Mouse (Mus musculus): ENCODE results near the gene Enpp6. TPM values are rescaled to one million over a fixed set of nuclear protein-coding genes. Genes with fewer than 3 reads are reported as not detected.

Gene Enpp6
- total RNA-seq (2021) = 1 to 10 TPM; 1.8 to 2.5 TPM

- intact Hi-C loops (cut with DNase I) = no loop called here
- DNase-seq = no peak
Observed at GRCm38 (mm10) chr8:46986386-46987140, at the start of gene Enpp6. Enpp6 (plus strand) TSS chr8:46986887.

DNA sequence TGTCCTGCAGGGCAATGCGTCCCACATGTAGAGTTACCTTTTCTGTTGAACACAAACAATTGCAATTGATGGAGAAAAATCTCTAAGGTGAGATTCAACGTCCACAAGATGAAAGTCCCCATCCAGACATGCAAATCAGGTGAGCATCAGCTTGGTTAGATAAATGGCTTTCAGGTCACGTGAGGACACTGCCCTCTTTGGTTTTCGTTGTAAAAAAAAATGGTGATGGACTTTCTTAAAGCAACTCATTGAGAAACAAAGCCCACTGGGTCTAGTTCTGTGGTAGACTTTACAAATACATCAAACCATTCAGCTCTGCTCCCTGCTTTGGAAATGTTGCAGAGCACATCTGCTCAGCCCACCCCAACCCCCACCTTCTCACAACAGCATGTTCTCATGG, 48.5 kb upstream of the Enpp6 start:
- intact Hi-C loops (cut with DNase I) = no loop called here
- no peak for DNase-seq

DNA sequence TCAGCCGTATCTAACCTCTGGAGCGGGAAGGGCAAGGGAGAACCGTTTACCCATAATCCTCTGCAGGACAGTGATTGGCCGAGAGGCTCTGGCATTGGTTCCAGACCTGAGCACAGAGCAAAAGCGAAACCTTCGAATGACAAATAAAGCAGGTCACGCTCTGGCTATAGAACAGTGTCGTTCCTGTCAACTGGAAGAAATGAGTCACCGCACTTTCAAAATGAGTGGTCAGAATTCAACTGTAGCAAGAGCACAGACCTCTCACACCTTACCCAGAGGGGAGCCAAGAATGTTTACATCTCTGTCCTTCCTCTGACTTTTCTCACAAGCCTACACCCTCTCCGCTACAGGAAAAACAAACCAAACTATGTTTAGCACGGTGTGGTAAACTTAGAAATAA, 45.4 kb upstream of the Enpp6 start:
- DNase-seq = no peak
- intact Hi-C loops (cut with DNase I) = no loop called here

DNA sequence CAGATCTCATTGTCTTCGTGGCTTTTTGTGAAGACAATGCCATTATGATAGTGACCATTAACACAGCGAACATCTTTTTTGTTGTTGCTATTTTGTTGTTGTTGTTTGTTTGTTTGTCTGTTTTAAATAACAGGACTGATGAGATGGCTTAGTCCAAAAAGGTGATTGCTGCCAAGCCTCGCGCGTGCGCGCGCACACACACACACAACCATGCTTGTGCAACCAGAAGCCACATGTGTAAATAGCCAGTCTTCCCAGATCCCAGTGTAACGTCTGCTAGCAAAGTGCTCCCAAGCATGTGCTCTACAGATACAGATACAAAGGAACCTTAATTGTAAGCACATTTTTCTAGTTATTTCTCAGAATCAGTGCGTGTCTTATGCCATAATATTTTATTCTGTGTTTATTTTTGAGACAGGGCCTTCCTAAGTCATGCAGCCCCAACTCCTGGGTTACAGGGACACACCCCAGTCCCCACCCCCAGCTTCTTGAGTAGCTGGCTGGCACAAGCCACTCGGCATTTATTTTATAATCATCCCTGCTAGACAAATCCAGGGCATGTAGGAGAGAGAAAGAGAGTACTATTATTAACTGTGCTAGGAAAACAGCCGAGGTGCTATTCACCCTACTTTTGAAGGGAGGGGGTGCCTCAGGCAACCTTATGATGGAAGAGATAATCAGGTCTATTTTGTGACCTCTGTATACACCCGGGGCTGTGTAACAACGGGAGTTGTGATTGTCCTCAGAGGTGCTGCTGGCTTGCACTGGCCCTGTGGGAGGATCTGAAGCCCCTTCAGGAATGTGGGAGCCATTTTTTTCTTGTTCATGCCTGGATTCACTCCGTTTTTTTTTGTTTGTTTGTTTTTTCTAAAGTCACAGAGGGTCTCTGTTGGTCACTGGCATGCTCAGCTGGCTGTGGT, 44.7 kb upstream of the Enpp6 start:
- intact Hi-C loops (cut with DNase I) = no loop called here
- DNase-seq = no peak

DNA sequence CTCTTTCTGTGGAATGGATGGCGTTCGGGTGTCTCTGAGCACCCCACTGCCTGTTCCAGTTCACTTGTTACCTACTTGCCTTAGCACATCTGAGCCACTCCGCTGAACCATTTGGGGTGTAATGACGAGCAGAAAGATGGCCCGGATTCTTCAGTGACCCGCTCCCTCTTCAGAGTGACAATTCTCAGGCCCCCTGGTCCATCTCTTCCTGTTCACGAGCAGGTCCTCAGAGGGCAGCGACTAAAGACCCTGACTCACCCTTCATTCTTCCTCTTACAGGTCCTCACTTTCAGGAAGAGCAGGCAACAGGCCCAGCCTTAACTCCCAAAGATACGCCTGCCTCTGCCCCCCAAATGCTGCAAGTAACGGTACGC, 44.0 kb upstream of the Enpp6 start:
- intact Hi-C loops (cut with DNase I) = no loop called here
- DNase-seq = no peak

DNA sequence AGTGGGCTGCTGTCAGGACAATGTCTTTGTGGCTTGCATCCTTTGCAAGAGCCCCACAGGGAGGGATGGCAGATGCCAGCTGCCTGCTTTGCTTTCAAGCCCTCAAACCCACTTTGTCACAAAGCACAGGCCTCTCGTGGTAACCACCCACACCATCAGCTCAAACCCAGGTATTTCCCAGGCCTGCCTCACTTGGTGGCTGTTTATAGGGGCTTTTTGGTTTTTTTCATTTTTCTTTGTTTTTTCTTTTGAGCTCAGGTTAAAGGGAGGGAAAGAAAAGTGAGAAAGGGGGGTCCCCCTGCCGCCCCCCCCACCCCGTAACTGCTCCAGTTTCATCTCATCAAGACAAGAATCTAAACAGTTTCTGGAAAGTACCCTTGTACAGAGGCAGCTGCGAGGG, 43.4 kb upstream of the Enpp6 start:
- intact Hi-C loops (cut with DNase I) = no loop called here
- no peak for DNase-seq

DNA sequence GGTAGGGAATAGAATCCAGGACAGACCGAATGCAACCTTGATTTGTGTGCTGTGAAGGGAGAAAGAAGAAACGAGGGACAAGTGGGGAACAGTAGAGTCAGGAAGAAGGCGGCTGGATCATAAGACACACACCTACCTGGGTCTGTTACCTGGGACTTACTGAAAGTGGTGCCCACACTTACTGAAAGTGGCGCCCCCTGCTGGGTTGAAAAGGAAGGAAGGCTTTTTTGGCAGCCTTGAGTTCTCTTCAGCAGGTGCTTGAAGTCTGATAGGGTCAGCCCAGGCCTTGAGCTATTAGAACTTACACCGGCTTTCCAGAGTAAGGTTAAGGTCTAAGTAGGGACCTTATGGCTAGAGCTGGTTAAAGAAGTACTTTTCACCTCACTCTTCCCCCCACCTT, 40.5 kb upstream of the Enpp6 start:
- intact Hi-C loops (cut with DNase I) = no loop called here
- no peak for DNase-seq

DNA sequence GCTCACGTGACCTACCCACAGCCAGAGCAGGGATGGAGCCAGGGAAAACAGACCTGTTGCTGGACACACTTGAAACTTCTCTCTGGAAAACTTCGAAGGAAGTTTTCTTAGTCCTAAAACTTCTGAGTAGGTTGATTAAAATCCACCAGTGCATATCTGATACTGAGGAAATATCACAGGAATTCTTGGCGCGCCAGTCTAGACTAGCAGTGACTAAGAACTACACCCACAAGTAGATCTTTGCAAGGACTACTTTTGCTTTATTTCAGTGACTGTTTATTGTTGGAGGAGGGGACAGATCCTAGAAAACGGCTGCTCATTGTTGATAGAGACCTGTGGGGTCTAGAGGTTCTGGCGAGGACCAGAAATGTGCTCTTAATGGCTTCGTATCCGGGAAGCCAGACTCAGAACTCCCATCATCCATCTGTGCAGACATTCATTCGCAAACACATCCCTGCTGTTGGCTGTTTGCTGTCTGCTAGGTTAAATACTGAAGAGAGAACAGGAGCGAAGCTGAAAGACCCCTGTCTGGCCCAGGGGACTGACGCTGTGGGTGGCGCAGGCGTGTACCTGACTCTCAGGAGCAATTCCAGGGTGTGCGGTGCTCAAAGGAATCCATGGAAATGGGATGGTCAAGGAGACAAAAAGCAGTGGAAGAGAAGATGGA, 38.5 kb upstream of the Enpp6 start:
- DNase-seq = no peak
- intact Hi-C loops (cut with DNase I) = no loop called here

GRCm38 (mm10) chr8:46953472-46953871, 33.2 kb upstream of the Enpp6 start:
- peak; percentile 78 for DNase-seq
- intact Hi-C loops (cut with DNase I) = loop anchor here (5.0 kb wide), 2 partner anchors 281 to 711 kb away; no protein-coding TSS in a partner anchor

- intact Hi-C loops (cut with DNase I) = no loop called here
- no peak for DNase-seq
Observed at GRCm38 (mm10) chr8:46962630-46963427, 23.9 kb upstream of the Enpp6 start.

- intact Hi-C loops (cut with DNase I) = no loop called here
- no peak for DNase-seq
Observed at GRCm38 (mm10) chr8:46963619-46964145, 23.0 kb upstream of the Enpp6 start.

- intact Hi-C loops (cut with DNase I) = no loop called here
- no peak for DNase-seq
Observed at GRCm38 (mm10) chr8:46965812-46966211, 20.9 kb upstream of the Enpp6 start.

DNA sequence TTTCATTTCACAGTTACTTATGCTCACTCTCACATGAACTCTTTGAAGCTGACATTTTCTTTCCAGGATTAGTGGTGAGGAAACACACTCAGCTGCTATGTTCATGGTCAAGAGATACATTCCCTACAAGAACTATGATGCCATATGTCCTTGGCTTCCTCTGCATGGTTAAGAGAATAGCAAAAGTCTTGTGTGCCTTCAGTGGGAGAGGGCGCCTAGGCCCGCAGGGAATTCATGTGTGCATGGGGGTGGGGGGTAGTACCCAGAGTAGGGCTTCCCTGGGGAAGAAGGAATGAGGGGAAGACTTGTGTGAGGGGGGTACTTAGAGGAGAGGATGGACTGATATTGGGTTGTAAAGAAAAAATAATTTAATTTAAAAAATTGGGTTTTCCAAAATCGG, 18.0 kb upstream of the Enpp6 start:
- intact Hi-C loops (cut with DNase I) = no loop called here
- no peak for DNase-seq

DNA sequence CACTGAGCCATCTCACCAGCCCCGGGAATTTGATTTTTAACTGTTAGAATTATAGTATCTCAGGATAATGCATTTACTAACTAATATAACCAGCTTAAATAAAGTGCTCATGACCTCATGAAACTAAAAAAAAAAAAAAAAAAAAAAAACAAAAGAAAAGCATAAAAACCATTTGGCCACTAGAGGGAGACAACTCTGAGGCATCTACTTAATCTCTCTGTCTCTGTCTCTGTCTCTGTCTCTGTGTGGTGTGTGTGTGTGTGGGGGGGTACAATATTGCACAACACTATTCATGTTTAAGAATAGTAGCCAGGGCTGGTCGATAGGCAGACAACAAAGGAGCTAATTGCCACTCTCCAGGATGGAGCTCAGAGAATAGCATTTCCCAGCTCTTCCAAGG, 17.3 kb upstream of the Enpp6 start:
- intact Hi-C loops (cut with DNase I) = no loop called here
- no peak for DNase-seq

DNA sequence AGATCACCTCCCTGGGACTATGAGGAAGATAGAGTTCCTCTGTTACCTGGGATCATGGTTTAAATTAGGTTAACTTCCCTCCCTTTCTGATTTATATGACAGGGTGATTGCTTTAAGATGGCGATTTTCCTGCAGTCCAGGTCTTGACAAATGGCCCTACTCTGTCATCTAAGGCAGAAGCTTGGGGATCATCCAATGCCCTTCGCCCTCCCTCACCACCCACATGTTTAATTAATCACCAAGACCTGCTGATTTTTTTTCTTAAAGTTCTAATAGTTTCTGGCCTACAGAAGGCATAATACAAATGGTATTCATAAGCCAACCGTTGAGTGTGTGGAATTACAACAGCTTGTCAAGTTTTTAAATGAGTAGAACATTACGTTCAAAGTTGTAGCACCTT, 9.3 kb upstream of the Enpp6 start:
- DNase-seq = no peak
- intact Hi-C loops (cut with DNase I) = no loop called here

DNA sequence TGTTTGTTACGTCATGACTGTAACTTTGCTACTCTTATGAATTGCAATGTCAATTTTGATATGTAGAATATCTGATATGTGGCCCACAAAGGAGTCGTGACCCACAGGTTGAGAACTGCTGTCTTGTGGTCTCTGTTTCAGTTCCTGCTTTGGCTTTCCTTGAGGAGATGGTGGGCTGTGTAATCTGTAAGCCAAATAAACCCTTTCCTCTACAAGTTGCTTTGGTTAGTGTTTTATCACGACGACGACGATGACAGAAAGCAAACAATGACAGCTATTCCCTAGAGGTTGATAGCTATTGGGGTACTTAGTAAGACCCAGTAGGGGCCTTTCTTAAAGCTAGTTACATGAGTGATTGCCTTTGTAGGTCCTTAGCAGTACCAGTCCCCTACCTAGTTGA, 4.5 kb upstream of the Enpp6 start:
- DNase-seq = no peak
- intact Hi-C loops (cut with DNase I) = no loop called here

- intact Hi-C loops (cut with DNase I) = no loop called here
- no peak for DNase-seq
Observed at GRCm38 (mm10) chr8:46982770-46983169, 3.9 kb upstream of the Enpp6 start.

DNA sequence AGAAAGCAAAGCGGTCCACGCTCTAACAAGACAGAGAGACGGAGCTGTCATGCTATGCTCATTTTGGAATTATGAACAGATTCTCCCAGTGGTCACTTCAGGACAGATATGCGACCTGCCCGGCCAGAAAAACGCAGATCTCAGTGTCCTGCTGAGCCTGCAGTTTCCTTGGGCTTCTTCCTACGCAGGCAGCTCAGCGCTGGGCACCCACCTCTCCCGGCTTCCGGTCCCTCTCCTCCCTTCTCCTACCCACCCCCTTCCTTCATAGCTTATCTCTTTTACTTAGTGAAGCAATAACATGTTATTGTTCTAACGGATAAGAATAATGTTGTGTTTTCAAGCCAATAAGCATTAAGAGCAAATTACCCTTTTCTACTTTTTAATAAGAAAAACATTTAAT, 2.0 kb upstream of the Enpp6 start:
- no peak for DNase-seq
- intact Hi-C loops (cut with DNase I) = no loop called here

DNA sequence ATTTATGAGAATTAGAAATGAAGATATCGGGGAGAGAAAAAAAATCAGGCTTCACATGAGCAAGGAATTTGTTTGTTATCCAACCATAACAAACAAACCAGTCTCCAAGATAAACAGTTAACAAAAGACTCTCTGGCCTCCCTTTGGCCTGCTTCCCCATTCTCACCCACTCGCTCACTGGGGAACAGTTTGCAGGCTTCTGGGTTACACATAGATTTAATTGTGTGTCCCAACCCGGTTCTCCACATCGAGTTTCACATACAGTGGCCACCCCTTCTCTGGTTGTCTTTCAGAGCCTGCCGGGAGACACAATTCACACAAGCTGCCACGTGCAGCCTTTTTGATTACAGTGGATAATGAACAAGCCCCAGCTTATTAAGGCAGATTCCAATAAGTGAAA, 1.7 kb downstream of the Enpp6 start:
- no peak for DNase-seq
- intact Hi-C loops (cut with DNase I) = no loop called here

GRCm38 (mm10) chr8:46991081-46991480, 4.4 kb downstream of the Enpp6 start:
- intact Hi-C loops (cut with DNase I) = no loop called here
- DNase-seq = no peak
